Mouse (Mus musculus): ENCODE data around the gene Polr2h. TPM values are rescaled to one million over a fixed set of nuclear protein-coding genes. Genes with fewer than 3 reads are reported as not detected.
A peak's percentile ranks its signal among the peaks of the same experiment; 100 is the strongest.

Polr2h gene
- polyA plus RNA-seq, 1 experiment from 2014 or later = 119 TPM

DNA sequence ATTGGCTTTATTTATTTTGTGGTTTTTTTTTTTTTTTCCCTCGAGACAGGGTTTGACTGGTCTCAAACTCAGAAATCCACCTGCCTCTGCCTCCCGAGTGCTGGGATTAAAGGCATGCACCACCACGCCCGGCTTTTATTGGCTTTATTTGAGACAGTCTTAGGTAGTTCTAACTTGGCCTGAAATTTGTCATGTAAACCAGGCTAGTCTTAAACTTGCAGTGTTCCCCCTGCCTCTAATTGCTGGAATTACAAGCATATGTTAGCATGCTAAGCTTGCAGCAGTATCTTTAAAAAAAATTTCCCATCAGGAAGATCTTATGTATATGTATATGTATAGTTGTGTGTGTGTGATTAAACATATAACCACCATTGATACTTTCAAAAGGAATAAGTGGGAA, 40.8 kb upstream of the Polr2h start:
- peak; percentile 72 for DNase-seq (ENCODE audit: low spot score, missing footprints)
- no peak overlapping the region for H3K4me2 ChIP-seq

DNA sequence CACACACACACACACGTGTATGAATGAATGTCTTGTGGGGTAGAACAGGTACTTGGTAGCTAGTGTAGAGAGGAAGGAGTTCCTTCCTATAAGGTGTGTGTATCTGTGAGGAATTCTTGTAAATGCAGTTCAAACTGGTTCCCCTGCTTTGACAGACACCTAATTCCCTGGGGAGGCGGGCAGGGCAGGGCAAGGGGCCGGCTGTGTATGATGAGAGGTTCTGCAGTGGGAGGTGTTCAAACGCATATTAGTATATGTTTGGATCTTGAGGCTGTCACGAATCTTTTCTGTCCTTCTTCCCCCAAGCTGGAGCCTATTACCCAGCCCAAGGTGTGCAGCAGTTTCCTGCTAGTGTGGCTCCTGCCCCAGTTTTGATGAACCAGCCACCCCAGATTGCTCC, 40.1 kb upstream of the Polr2h start:
- Histone ChIP-seq H3K27me3 (ENCODE audit: control insufficient read depth, insufficient read depth, low read length) (no peaks in the 10 kb centered on the region), H3K4me3 (ENCODE audit: low read depth, low read length) (no peak overlapping the region), H3K9me3 (ENCODE audit: control insufficient read depth, low read length) (no peaks in the 10 kb centered on the region), H3K27ac (ENCODE audit: low read depth, low read length) (no peak overlapping the region), H3K4me2 (no peak overlapping the region), H3K9ac (ENCODE audit: low read length) (no peak overlapping the region), H3K36me3 (ENCODE audit: control insufficient read depth, insufficient read depth, low read length) (peaks cover 57% of the 10 kb centered on the region), H3K4me1 (ENCODE audit: control insufficient read depth, insufficient read depth, low read length) (peaks cover 15% of the 10 kb centered on the region)
- 92% methylated on average over 5 of the region's 5 CpGs for WGBS
- DNase-seq (ENCODE audit: low spot score, missing footprints) (peak; percentile 47), ATAC-seq (ENCODE audit: low FRiP score) (no peak)

More for the DNA sequence above, 40.8 kb upstream of the Polr2h start:
- no peak for ATAC-seq (ENCODE audit: low FRiP score)
- no peak overlapping the region for H3K9ac ChIP-seq (ENCODE audit: low read length)
- no peaks in the 10 kb centered on the region for H3K9me3 ChIP-seq (ENCODE audit: control insufficient read depth, low read length)
- peaks cover 15% of the 10 kb centered on the region for H3K4me1 ChIP-seq (ENCODE audit: control insufficient read depth, insufficient read depth, low read length)
- no peak overlapping the region for H3K27ac ChIP-seq (ENCODE audit: low read depth, low read length)
- no peaks in the 10 kb centered on the region for H3K27me3 ChIP-seq (ENCODE audit: control insufficient read depth, insufficient read depth, low read length)
- 90% methylated on average over 4 of the region's 4 CpGs for WGBS
- peaks cover 52% of the 10 kb centered on the region for H3K36me3 ChIP-seq (ENCODE audit: control insufficient read depth, insufficient read depth, low read length)
- no peak overlapping the region for H3K4me3 ChIP-seq (ENCODE audit: low read depth, low read length)

DNA sequence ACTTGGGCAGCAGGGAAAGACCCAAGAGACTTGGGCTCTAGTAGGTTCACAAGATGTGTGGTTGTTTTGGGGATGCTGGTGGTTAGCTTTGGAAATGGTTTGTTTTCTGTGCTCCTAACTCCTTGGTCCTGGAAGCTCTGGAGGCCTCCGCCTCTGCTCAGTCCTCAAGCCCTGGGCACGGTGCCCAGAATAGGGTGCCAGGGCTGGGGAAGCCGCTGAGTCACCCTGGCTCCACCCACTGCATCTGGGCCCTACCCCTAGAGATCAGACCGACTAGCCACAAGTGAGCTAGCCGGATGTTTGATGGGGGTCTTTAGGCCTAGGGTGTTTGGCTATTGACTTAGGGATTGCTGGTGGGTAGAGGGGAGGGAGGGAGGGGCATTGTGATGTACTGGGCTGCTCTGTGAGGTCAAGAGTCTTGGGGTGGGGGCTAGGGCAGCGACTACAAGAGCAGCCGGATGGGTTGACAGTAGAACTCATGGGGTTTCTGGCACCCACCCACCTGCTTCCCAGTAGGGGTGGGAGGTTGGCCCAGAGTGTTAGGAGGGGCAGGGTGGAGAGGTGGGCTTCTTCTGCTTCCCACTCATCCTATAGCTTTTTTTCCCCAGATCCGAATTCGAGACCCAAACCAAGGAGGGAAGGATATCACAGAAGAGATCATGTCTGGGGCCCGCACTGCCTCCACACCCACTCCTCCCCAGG, 39.3 kb upstream of the Polr2h start:
- peak; percentile 47 for DNase-seq (ENCODE audit: low spot score, missing footprints)
- WGBS = 84% methylated on average over 10 of the region's 10 CpGs

DNA sequence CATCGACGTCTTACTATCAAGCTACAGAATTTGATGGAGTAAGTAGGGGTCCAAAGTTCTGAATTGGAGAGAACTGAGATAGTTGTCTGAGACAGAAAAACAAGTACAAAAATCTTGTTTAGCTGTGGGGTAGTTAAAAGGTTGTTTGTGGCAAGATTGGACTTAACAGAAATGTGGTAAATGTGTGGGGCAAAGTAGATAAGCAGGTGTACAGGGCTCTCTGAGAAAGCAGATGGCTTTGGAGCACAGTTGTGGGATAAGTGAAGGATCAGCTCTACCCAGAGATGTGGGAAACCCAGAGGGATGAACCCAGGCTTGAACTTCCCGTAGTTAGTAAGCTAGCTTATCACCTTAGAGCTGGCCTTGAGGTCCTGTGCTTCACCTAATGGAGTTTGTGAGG, 26.7 kb upstream of the Polr2h start:
- ATAC-seq (ENCODE audit: low FRiP score) (no peak), DNase-seq (ENCODE audit: low spot score, missing footprints) (no peak)
- Histone ChIP-seq H3K9ac (ENCODE audit: low read length) (no peak overlapping the region), H3K4me2 (no peak overlapping the region), H3K9me3 (ENCODE audit: control insufficient read depth, low read length) (no peaks in the 10 kb centered on the region), H3K27ac (ENCODE audit: low read depth, low read length) (no peak overlapping the region), H3K4me3 (ENCODE audit: low read depth, low read length) (no peak overlapping the region), H3K27me3 (ENCODE audit: control insufficient read depth, insufficient read depth, low read length) (no peaks in the 10 kb centered on the region), H3K4me1 (ENCODE audit: control insufficient read depth, insufficient read depth, low read length) (peaks cover 18% of the 10 kb centered on the region), H3K36me3 (ENCODE audit: control insufficient read depth, insufficient read depth, low read length) (peaks cover 37% of the 10 kb centered on the region)
- WGBS = 95% methylated on average over 3 of the region's 3 CpGs

More for the DNA sequence above, 39.3 kb upstream of the Polr2h start:
- no peak for ATAC-seq (ENCODE audit: low FRiP score)
- H3K36me3 ChIP-seq (ENCODE audit: control insufficient read depth, insufficient read depth, low read length) = peaks cover 65% of the 10 kb centered on the region
- H3K9me3 ChIP-seq (ENCODE audit: control insufficient read depth, low read length) = no peaks in the 10 kb centered on the region
- no peak overlapping the region for H3K4me2 ChIP-seq
- H3K27ac ChIP-seq (ENCODE audit: low read depth, low read length) = no peak overlapping the region
- no peak overlapping the region for H3K9ac ChIP-seq (ENCODE audit: low read length)
- H3K4me1 ChIP-seq (ENCODE audit: control insufficient read depth, insufficient read depth, low read length) = peaks cover 15% of the 10 kb centered on the region
- H3K4me3 ChIP-seq (ENCODE audit: low read depth, low read length) = no peak overlapping the region
- H3K27me3 ChIP-seq (ENCODE audit: control insufficient read depth, insufficient read depth, low read length) = no peaks in the 10 kb centered on the region

DNA sequence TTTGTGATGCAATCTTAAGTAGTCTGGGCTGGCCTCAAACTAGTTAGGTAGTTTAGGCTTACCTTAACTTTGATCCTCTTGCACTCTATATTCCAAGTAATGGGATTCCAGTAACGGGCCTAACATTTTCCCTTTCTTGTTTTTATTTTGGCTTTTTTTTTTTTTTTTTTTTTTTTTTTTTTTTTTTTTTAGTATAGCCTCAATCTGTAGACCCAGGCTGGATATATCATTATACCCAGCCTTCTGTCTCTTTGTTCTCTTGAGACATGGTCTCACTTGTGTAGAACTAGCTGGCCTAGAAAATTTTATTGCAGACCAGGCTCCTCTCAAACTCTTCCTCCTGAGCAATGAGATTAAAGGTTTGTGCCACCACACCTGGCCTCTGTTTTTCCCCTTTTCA, 25.8 kb upstream of the Polr2h start:
- Histone ChIP-seq H3K27me3 (ENCODE audit: control insufficient read depth, insufficient read depth, low read length) (no peaks in the 10 kb centered on the region), H3K4me1 (ENCODE audit: control insufficient read depth, insufficient read depth, low read length) (peaks cover 25% of the 10 kb centered on the region), H3K9me3 (ENCODE audit: control insufficient read depth, low read length) (no peaks in the 10 kb centered on the region), H3K36me3 (ENCODE audit: control insufficient read depth, insufficient read depth, low read length) (peaks cover 29% of the 10 kb centered on the region), H3K4me2 (no peak overlapping the region), H3K9ac (ENCODE audit: low read length) (no peak overlapping the region), H3K27ac (ENCODE audit: low read depth, low read length) (no peak overlapping the region), H3K4me3 (ENCODE audit: low read depth, low read length) (no peak overlapping the region)
- WGBS = 100% methylated on average over 1 of the region's 1 CpGs
- ATAC-seq (ENCODE audit: low FRiP score) = no peak
- DNase-seq (ENCODE audit: low spot score, missing footprints) = no peak

DNA sequence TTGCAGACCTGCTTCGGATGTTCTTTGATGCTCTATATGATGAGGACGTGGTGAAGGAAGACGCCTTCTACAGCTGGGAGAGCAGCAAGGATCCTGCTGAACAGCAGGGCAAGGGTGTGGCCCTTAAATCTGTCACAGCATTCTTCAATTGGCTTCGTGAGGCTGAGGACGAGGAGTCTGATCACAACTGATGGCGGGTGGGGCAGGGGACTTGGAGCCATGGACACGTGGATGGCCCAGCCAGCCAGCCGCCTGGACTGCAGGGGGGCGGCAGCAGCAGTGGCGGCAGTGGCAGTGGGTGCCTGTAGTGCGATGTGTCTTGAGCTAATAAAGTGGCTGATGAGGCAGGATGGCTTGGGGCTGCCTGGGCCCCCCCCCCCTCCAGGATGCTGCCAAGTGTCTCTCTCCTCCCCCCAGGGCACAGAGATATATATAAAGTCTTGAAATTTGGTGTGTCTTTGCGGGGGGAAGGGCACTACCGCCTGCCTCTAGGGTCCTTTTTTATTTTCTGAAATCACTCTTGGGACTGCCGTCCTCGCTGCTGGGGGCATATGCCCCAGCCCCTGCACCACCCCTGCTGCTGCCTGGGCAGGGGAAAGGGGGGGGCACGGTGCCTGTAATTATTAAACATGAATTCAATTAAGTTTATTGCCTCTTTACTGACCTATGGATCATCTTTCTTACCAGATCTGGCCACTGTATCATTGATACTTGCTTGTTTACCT, 25.1 kb upstream of the Polr2h start:
- ATAC-seq (ENCODE audit: low FRiP score) (no peak), DNase-seq (ENCODE audit: low spot score, missing footprints) (no peak)
- Histone ChIP-seq H3K4me3 (ENCODE audit: low read depth, low read length) (no peak overlapping the region), H3K9me3 (ENCODE audit: control insufficient read depth, low read length) (no peaks in the 10 kb centered on the region), H3K36me3 (ENCODE audit: control insufficient read depth, insufficient read depth, low read length) (peaks cover 21% of the 10 kb centered on the region), H3K27me3 (ENCODE audit: control insufficient read depth, insufficient read depth, low read length) (no peaks in the 10 kb centered on the region), H3K4me2 (no peak overlapping the region), H3K9ac (ENCODE audit: low read length) (no peak overlapping the region), H3K27ac (ENCODE audit: low read depth, low read length) (no peak overlapping the region), H3K4me1 (ENCODE audit: control insufficient read depth, insufficient read depth, low read length) (peaks cover 27% of the 10 kb centered on the region)
- WGBS = 51% methylated on average over 16 of the region's 16 CpGs

DNA sequence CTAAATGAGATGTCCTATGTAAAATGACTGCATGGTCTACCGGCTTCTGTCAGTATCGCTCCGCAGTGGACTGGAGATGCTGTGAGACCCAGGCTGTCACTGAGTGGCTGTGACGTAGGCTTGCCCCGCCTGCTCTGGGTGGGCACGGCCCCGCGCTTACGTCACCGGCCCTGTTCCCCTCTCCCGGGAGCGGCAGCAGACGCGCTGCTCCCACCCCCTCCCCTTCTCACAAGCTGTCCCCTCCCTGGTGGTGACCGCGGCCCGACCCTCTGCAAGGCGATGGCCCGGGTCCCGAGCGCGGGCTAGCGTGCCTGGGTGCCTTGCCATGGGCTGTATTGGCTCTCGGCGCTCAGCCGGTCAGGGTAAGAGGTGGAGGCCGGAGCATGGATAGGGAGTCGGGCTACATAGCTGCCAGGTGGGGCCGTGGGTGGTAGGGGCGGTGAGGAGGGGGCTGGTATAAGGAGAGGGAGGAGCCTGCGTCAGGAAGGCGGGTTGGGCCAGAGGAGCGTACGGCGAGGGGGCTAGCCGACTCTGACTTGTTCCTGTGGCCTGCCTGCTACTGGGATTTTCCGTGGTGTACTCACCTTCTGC, 24.3 kb upstream of the Polr2h start, which contains the start of gene Fam131a:
Fam131a (plus strand) TSS at position 131 of the 591 bp plus-strand sequence.
- ATAC-seq (ENCODE audit: low FRiP score) = peak; percentile 93
- 0% methylated on average over 37 of the region's 37 CpGs for WGBS

DNA sequence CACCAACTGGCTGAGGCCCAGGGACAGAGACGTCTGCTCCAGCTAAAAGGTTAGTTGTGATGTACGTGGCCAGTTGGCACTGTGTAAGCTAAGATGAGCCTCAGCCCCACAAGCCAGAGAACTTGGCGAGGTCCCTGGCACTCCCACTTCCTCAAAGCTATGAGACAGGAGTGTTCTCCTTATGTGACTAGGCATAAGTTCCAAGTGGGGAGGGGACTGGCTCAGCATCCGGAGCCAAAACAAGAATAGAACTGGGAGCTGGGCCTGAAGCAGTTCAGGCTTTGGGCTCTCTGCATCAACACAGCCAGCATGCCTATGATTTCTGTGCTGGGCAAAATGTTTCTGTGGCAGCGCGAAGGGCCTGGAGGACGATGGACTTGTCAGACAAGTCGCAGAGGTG, 22.7 kb upstream of the Polr2h start:
- Histone ChIP-seq H3K4me3 (ENCODE audit: low read depth, low read length) (no peak overlapping the region), H3K27ac (ENCODE audit: low read depth, low read length) (no peak overlapping the region), H3K9ac (ENCODE audit: low read length) (no peak overlapping the region), H3K9me3 (ENCODE audit: control insufficient read depth, low read length) (no peaks in the 10 kb centered on the region), H3K27me3 (ENCODE audit: control insufficient read depth, insufficient read depth, low read length) (no peaks in the 10 kb centered on the region), H3K4me2 (no peak overlapping the region), H3K4me1 (ENCODE audit: control insufficient read depth, insufficient read depth, low read length) (peaks cover 27% of the 10 kb centered on the region), H3K36me3 (ENCODE audit: control insufficient read depth, insufficient read depth, low read length) (peaks cover 2% of the 10 kb centered on the region; the same call in 1 of the 2 replicates)
- no peak for DNase-seq (ENCODE audit: low spot score, missing footprints)
- WGBS = 76% methylated on average over 8 of the region's 8 CpGs
- ATAC-seq (ENCODE audit: low FRiP score) = no peak

More for the DNA sequence above, 24.3 kb upstream of the Polr2h start, which contains the start of gene Fam131a:
- Histone ChIP-seq H3K4me1 (ENCODE audit: control insufficient read depth, insufficient read depth, low read length) (peaks cover 27% of the 10 kb centered on the region), H3K4me2 (peak within 1 kb of the TSS; percentile 63), H3K9ac (ENCODE audit: low read length) (peak within 1 kb of the TSS; percentile 67), H3K4me3 (ENCODE audit: low read depth, low read length) (peak within 1 kb of the TSS; percentile 53), H3K27me3 (ENCODE audit: control insufficient read depth, insufficient read depth, low read length) (no peaks in the 10 kb centered on the region), H3K36me3 (ENCODE audit: control insufficient read depth, insufficient read depth, low read length) (peaks cover 17% of the 10 kb centered on the region), H3K9me3 (ENCODE audit: control insufficient read depth, low read length) (no peaks in the 10 kb centered on the region), H3K27ac (ENCODE audit: low read depth, low read length) (peak within 1 kb of the TSS; percentile 73)
- peak; percentile 99 for DNase-seq (ENCODE audit: low spot score, missing footprints)
